ENCODE assay signal across 20 mouse cellular contexts in the genomic region with DNA sequence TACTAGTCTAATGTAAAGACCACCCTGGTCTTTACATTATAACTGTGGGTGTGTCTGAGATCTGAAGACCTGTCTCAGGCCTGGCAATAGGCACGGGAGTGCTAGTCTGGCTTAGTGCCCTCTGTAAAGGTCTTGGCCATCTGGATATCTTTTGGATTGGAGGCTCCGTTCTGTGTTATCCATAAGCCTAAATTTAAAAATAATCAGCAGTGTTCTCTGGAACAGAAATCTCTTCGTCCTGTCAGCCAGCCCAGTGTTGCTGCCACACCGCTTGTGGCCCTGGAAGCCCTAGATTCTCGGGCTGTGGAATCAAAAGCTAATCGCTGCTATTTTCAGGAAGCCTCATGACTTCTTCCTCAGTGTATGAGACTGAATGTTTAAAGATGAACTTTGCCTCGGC.
DNase-seq lines count a peak whose midpoint lies in the region; ATAC-seq and TF ChIP-seq lines count a peak whose summit lies in the region.
"Had no signal": no experiment of that assay in that cellular context is flagged by ENCODE, and none has a peak within 500 bp of the region (broad histone marks: within the 10 kb centered on the region; RNA-seq: fewer than 3 reads in every experiment).

No protein-coding gene starts in this region.

- ATAC-seq in heart, postnatal 0 days (ENCODE audit: insufficient read depth, low read depth), result no peak
- ATAC-seq in CD4-positive, CD25-positive, alpha-beta regulatory T cell, adult 4 months, result no peak
- ATAC-seq in midbrain, embryonic 14.5 days (ENCODE audit: low FRiP score, low TSS enrichment), result no peak
- ATAC-seq: forebrain, embryonic 15.5 days; hindbrain, embryonic 16.5 days; intestine, embryonic 16.5 days had no signal

- TF ChIP-seq EP300 in heart, postnatal 0 days (IDR thresholded peaks at IDR 0.05; ENCODE audit: low read depth), result no peak

- peak overlapping the region; percentile 3; the same call in 1 of the 2 replicates for H3K4me3 ChIP-seq in heart, postnatal 0 days (ENCODE audit: low read depth, low read length)
- H3K4me3 ChIP-seq in midbrain, embryonic 14.5 days (replicated peaks; ENCODE audit: low read depth, low read length), result no peak overlapping the region
- H3K4me3 ChIP-seq: embryonic facial prominence, embryonic 13.5 days; forebrain, embryonic 15.5 days; limb, embryonic 13.5 days; liver, embryonic 13.5 days had no signal

- TF ChIP-seq CTCF in heart, postnatal 0 days (IDR thresholded peaks at IDR 0.05; ENCODE audit: low read depth), result no peak

- peak overlapping the region; percentile 46 for H3K4me2 ChIP-seq in heart, postnatal 0 days (ENCODE audit: low read depth, low read length)
- H3K4me2 ChIP-seq in midbrain, embryonic 14.5 days (ENCODE audit: low read length), result no peak overlapping the region
- H3K4me2 ChIP-seq: embryonic facial prominence, embryonic 13.5 days; forebrain, embryonic 15.5 days; limb, embryonic 13.5 days; liver, embryonic 13.5 days; midbrain, embryonic 11.5 days had no signal

- peak overlapping the region; percentile 62 for H3K27ac ChIP-seq in heart, postnatal 0 days (ENCODE audit: low read depth)
- H3K27ac ChIP-seq in midbrain, embryonic 14.5 days (replicated peaks; ENCODE audit: low read depth, low read length), result no peak overlapping the region
- H3K27ac ChIP-seq: embryonic facial prominence, embryonic 13.5 days; forebrain, embryonic 15.5 days; limb, embryonic 13.5 days; liver, embryonic 13.5 days; macrophage had no signal

- intact Hi-C loops in heart, postnatal 25 days (cut with DNase I), result loop anchor here (5.0 kb wide), 1 partner anchor 88 kb away; the partner anchor contains the start of gene Npas2

- DNase-seq in heart, adult 18-20 months, result peak; percentile 50 to 70
- DNase-seq in heart, postnatal 25 days (ENCODE audit: low spot score), result no peak
- DNase-seq in cerebellum, adult 11-12 months, result peak; percentile 39
- peak; percentile 36 to 65 for DNase-seq in cerebellum, postnatal 14 days
- DNase-seq in heart, postnatal 0 days (ENCODE audit: low spot score), result no peak
- no peak for DNase-seq in frontal cortex, postnatal 36 days (ENCODE audit: low spot score in 2 of 2)
- DNase-seq in midbrain, embryonic 14.5 days, result no peak
- DNase-seq: gastrocnemius, postnatal 25 days; kidney, postnatal 36 days; layer of hippocampus, adult 9-11 months; liver, embryonic 13.5 days had no signal

- peaks cover 41% of the 10 kb centered on the region for H3K4me1 ChIP-seq in heart, postnatal 0 days (ENCODE audit: control insufficient read depth, insufficient read depth)
- 0 out of 2 replicates have a peak, but pooled peaks cover 3% of the 10 kb centered on the region for H3K4me1 ChIP-seq in midbrain, embryonic 14.5 days (ENCODE audit: control insufficient read depth, insufficient read depth, low read length)
- H3K4me1 ChIP-seq: limb, embryonic 13.5 days; liver, embryonic 13.5 days had no signal

- H3K9ac ChIP-seq in heart, postnatal 0 days (replicated peaks; ENCODE audit: low read depth, low read length), result no peak overlapping the region
- no peak overlapping the region for H3K9ac ChIP-seq in midbrain, embryonic 14.5 days (replicated peaks; ENCODE audit: low read length)
- H3K9ac ChIP-seq: embryonic facial prominence, embryonic 13.5 days; forebrain, embryonic 15.5 days; limb, embryonic 13.5 days; liver, embryonic 13.5 days had no signal

- H3K36me3 ChIP-seq in heart, postnatal 0 days (replicated peaks; ENCODE audit: control insufficient read depth, insufficient read depth, low read length), result no peaks in the 10 kb centered on the region; the same call in 1 of the 2 replicates
- H3K36me3 ChIP-seq in midbrain, embryonic 14.5 days (ENCODE audit: control insufficient read depth, insufficient read depth, low read length), result no peaks in the 10 kb centered on the region
- H3K36me3 ChIP-seq: embryonic facial prominence, embryonic 13.5 days; forebrain, embryonic 15.5 days; limb, embryonic 13.5 days; liver, embryonic 13.5 days had no signal

- 26% methylated on average over 7 of the region's 7 CpGs for WGBS in heart, postnatal 0 days
- 90% methylated on average over 7 of the region's 7 CpGs for WGBS in midbrain, embryonic 14.5 days

- no peaks in the 10 kb centered on the region for H3K27me3 ChIP-seq in heart, postnatal 0 days (ENCODE audit: control insufficient read depth, insufficient read depth, low read length)
- no peaks in the 10 kb centered on the region for H3K27me3 ChIP-seq in midbrain, embryonic 14.5 days (ENCODE audit: control insufficient read depth, insufficient read depth, low read length)
- H3K27me3 ChIP-seq: CH12.LX; embryonic facial prominence, embryonic 13.5 days; forebrain, embryonic 15.5 days; limb, embryonic 13.5 days; liver, embryonic 13.5 days had no signal

- no peaks in the 10 kb centered on the region for H3K9me3 ChIP-seq in heart, postnatal 0 days (replicated peaks; ENCODE audit: control insufficient read depth, low read length)
- no peaks in the 10 kb centered on the region; the same call in 1 of the 2 replicates for H3K9me3 ChIP-seq in midbrain, embryonic 14.5 days (ENCODE audit: control insufficient read depth, low read length)
- H3K9me3 ChIP-seq: forebrain, embryonic 15.5 days; limb, embryonic 13.5 days had no signal

Comparison
In these comparisons a context has a peak if more than half of its experiments do, and no peak if none do; other contexts are left out.
1. DNase-seq: peak in heart, adult 18-20 months (2 of 2), cerebellum, adult 11-12 months (single experiment) and cerebellum, postnatal 14 days (2 of 2); none in heart, postnatal 25 days (single experiment), heart, postnatal 0 days (single experiment), frontal cortex, postnatal 36 days (0 of 2) and midbrain, embryonic 14.5 days (single experiment).